Mouse (Mus musculus): ENCODE data around the gene Nt5c2.

DNA sequence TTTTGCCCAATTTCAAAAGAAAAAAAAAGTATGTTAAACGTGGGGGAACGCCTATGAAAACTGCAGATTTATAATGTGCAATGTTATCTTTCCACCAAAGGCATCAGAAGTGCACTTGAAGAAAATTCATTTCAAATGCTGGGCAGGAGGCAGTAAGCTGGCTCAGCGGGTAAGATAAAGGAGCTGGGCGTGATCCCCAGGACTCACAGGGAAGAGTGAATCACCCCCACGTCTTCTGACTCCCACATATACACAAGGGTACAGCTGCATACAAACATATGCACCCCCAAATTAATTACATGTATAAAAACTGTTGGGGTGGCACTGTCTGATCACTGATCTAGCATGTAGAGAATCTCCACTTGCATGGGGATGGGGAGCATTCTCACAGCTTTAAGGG lies 82.3 kb downstream of the Nt5c2 start:
- TF ChIP-seq GATA1 (IDR thresholded peaks at IDR 0.05; ENCODE audit: low read length) (no peak), TAL1 (IDR thresholded peaks at IDR 0.05; ENCODE audit: low read length) (no peak)
